Mouse (Mus musculus): ENCODE data around the gene Ninl.

GRCm38 (mm10) chr2:150921697-150922096 lies 117.5 kb downstream of the Ninl start:
- TF ChIP-seq CTCF (IDR thresholded peaks at IDR 0.05; ENCODE audit: control insufficient read depth, insufficient read depth, insufficient read length) (no peak), FOSL1 (IDR thresholded peaks at IDR 0.05; ENCODE audit: insufficient read depth, low read length, poor library complexity, severe bottlenecking) (no peak), MYOG (IDR thresholded peaks at IDR 0.05; ENCODE audit: control insufficient read depth, extremely low read depth, insufficient read length) (no peak), MAX (IDR thresholded peaks at IDR 0.05) (no peak)
